14 mouse cellular contexts compared by ENCODE assay signal in genomic region chr8:105537011-105537677, GRCm38 (mm10). TPM values are rescaled to one million over a fixed set of nuclear protein-coding genes. Genes with fewer than 3 reads are reported as not detected.
DNase-seq lines count a peak whose midpoint lies in the region; TF ChIP-seq lines count a peak whose summit lies in the region.
"Had no signal": no experiment of that assay in that cellular context is flagged by ENCODE, and none has a peak within 500 bp of the region (broad histone marks: within the 10 kb centered on the region; RNA-seq: fewer than 3 reads in every experiment).

No protein-coding gene starts in this region.

- no peak for TF ChIP-seq CTCF in gastrocnemius, adult 2 months (IDR thresholded peaks at IDR 0.05)

- intact Hi-C loops in heart, postnatal 14 days (cut with DNase I) = no loop called here
- intact Hi-C loops in gastrocnemius, adult 2 months (cut with DNase I) = no loop called here

- H3K27ac ChIP-seq in gastrocnemius, adult 2 months = peak overlapping the region; percentile 77
- H3K27ac ChIP-seq: embryonic facial prominence, embryonic 13.5 days; midbrain, embryonic 12.5 days; neural tube, embryonic 12.5 days had no signal

- peak; percentile 95 for DNase-seq in heart, adult 11 months
- DNase-seq in heart, postnatal 14 days = no peak
- peak; percentile 97 for DNase-seq in 416B (ENCODE audit: low read depth)
- peak; percentile 86 for DNase-seq in cerebellum, adult 11-12 months
- peak; percentile 94 for DNase-seq in gastrocnemius, adult 2 months
- DNase-seq in kidney, postnatal 36 days = no peak
- DNase-seq in thymus, adult 18-20 months = no peak
- DNase-seq in right cerebral cortex, postnatal 4 days = no peak
- DNase-seq: kidney, postnatal 4 days; lung, postnatal 14 days; thymus, postnatal 4 days had no signal

- no peak overlapping the region for H3K4me3 ChIP-seq in gastrocnemius, adult 2 months
- H3K4me3 ChIP-seq: embryonic facial prominence, embryonic 13.5 days; midbrain, embryonic 12.5 days; neural tube, embryonic 12.5 days had no signal

RNA-seq across cellular contexts. Expression of gene Hsd11b2, which starts 18.6 kb away (rescaled TPM):
- 1 to 10 TPM in 1 of 2 experiments, under 1 TPM in 1; 0.53 to 1.0 TPM for total RNA-seq in heart, postnatal 14 days (2021)
- total RNA-seq in gastrocnemius, adult 2 months (2021) = not detected

RNA-seq across cellular contexts. Expression of gene Atp6v0d1, which starts 28.7 kb away (rescaled TPM):
- total RNA-seq in heart, postnatal 14 days (2021) = 10 to 100 TPM; 57.2 to 57.8 TPM
- 10 to 100 TPM; 40.3 to 41.6 TPM for total RNA-seq in gastrocnemius, adult 2 months (2021)

RNA-seq across cellular contexts. Expression of gene Zdhhc1, which starts 40.4 kb away (rescaled TPM):
- total RNA-seq in heart, postnatal 14 days (2021) = 10 to 100 TPM; 14.9 to 16.3 TPM
- total RNA-seq in gastrocnemius, adult 2 months (2021) = 10 to 100 TPM in 1 of 2 experiments, 1 to 10 TPM in 1; 9.6 to 11.2 TPM

Comparison
In these comparisons a context has a peak if more than half of its experiments do, and no peak if none do; other contexts are left out.
1. DNase-seq: peak in heart, adult 11 months (single experiment), 416B (single experiment), cerebellum, adult 11-12 months (single experiment) and gastrocnemius, adult 2 months (single experiment); none in heart, postnatal 14 days (0 of 2), kidney, postnatal 36 days (0 of 2), thymus, adult 18-20 months (0 of 2) and right cerebral cortex, postnatal 4 days (single experiment).